Mouse (Mus musculus) midbrain, embryonic 16.5 days (tissue): Measurements from ENCODE around the gene Vav3. TPM values are rescaled to one million over a fixed set of nuclear protein-coding genes. Genes with fewer than 3 reads are reported as not detected.
A peak's percentile ranks its signal among the peaks of the same experiment; 100 is the strongest.

ENCODE experiments used
- ATAC-seq: fragments of 200-750 bp; cut with Nextera tagmentation; 2 replicates; pipeline ENCODE4 v1.8.0; 2017; ENCODE audit warnings: moderate TSS enrichment
- H3K27ac ChIP-seq: fragments of 300-500 bp; sonication (generic); 2 replicates; pipeline ENCODE4 v1.5.1; 2014; ENCODE audit warnings: mild to moderate bottlenecking, low read length, mixed read lengths
- H3K27me3 ChIP-seq: fragments of 300-500 bp; sonication (generic); 2 replicates; pipeline ENCODE4 v1.6.1; 2014; ENCODE audit warnings: low read depth, low read length, mixed read lengths; ENCODE audit not compliant: control insufficient read depth, insufficient read depth
- H3K36me3 ChIP-seq: fragments of 300-500 bp; sonication (generic); 2 replicates; pipeline ENCODE4 v1.6.1; 2014; ENCODE audit warnings: mild to moderate bottlenecking, low read length, moderate library complexity, mixed read lengths; ENCODE audit not compliant: control insufficient read depth, insufficient read depth
- H3K4me1 ChIP-seq: fragments of 300-500 bp; sonication (generic); 2 replicates; pipeline ENCODE4 v1.6.1; 2014; ENCODE audit warnings: mild to moderate bottlenecking, low read length, mixed read lengths; ENCODE audit not compliant: control insufficient read depth, insufficient read depth
- H3K4me2 ChIP-seq: fragments of 300-500 bp; sonication (generic); 2 replicates; pipeline ENCODE4 v1.6.1; 2014; ENCODE audit warnings: mild to moderate bottlenecking, low read length, mixed read lengths
- H3K4me3 ChIP-seq: fragments of 300-500 bp; sonication (generic); 2 replicates; pipeline ENCODE4 v1.5.1; 2014; ENCODE audit warnings: low read depth, mild to moderate bottlenecking, low read length, moderate library complexity, mixed read lengths
- H3K9ac ChIP-seq: fragments of 300-500 bp; sonication (generic); 2 replicates; pipeline ENCODE4 v1.6.1; 2014; ENCODE audit warnings: low read depth, low read length, mixed read lengths
- H3K9me3 ChIP-seq: fragments of 300-500 bp; sonication (generic); replicated peaks from 2 replicates; pipeline ENCODE4 v1.6.1; 2014; ENCODE audit warnings: mild to moderate bottlenecking, low read length, mixed read lengths; ENCODE audit not compliant: control insufficient read depth, poor library complexity, severe bottlenecking
- WGBS: fragments of 180-500 bp; shearing (Covaris S2); extraction: QIAGEN DNeasy Blood & Tissue Kit; methylation state at CpG from one replicate; pipeline ENCODE4 v1.1.7; 2014; 5-methylcytosine and 5-hydroxymethylcytosine counted together
- polyA plus RNA-seq: library from polyadenylated mRNA; unstranded; fragments of >200 nt; fragmentation: Nextera tagmentation; extraction: Ambion mirVana; gene quantifications from 2 replicates; pipeline ENCODE4 v1.2.1, GENCODE M21; 2015

The Vav3 gene
- polyA plus RNA-seq, 1 experiment from 2014 or later, result 18.9 TPM

DNA sequence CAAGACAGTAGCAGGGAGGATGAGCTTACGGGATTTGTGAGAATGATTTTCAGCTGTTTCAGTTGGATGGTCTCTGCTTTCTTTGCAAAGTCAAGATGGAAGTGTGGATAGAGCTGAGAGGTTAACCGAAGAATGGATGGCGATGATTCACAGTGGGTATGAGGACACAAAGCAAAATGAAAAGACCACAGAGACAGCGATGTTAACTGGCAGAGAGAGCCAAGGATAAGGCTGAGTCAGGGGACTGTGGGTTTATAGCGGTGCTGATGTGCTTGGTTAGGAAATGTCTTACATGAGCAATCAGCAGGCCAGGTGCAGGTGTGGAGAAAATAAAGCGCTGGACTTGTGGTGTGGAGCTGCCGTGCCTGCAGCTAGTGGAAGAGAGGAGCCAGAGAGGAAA lies 371.3 kb downstream of the Vav3 start:
- no peaks in the 10 kb centered on the region for H3K9me3 ChIP-seq

DNA sequence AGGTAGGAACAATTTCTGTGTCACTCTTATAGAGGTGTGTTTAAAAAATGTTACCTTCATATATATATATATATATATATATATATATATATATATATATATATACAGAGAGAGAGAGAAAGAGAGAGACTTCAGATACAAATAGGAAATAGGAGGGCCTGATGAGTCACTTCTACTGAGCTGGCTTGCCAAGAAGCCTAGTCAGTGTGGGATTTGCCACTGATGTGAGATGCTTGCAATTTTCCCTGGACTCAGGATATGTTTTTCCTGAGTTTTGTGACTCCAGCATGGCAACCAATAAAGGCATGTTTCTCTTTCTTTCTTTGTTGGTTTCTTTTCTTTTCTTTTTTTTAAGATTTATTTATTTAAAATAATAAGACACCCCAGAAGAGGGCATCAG lies 374.0 kb downstream of the Vav3 start:
- no peak overlapping the region for H3K4me2 ChIP-seq
- no peak for ATAC-seq
- H3K9me3 ChIP-seq, result no peaks in the 10 kb centered on the region

More for the DNA sequence above, 371.3 kb downstream of the Vav3 start:
- Histone ChIP-seq H3K9ac (no peak overlapping the region), H3K4me3 (no peak overlapping the region), H3K27ac (no peak overlapping the region), H3K4me1 (no peaks in the 10 kb centered on the region), H3K36me3 (no peaks in the 10 kb centered on the region), H3K4me2 (no peak overlapping the region), H3K27me3 (no peaks in the 10 kb centered on the region)
- no peak for ATAC-seq
- WGBS, result 90% methylated on average over 7 of the region's 7 CpGs

DNA sequence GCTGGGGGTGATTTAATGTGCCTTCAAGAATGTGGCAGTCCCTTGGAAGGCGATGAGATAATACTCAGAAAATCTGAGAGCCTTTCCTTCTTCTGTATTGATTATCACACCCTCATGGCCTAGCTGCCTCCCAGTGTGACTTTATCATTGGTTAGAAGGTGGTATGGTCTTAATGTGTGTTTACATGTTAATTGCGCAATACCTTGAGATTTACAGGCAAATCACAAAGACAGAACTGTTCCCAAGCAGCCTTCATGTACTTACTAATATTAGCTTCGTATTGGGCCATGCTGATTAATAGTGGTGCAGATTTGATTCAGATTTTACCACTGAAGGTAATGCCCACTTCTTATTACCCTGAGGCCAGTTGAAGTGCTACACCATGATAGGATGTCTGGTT lies 381.3 kb downstream of the Vav3 start:
- 96% methylated on average over 3 of the region's 3 CpGs for WGBS
- H3K9me3 ChIP-seq, result no peaks in the 10 kb centered on the region

More for the DNA sequence above, 374.0 kb downstream of the Vav3 start:
- H3K27ac ChIP-seq, result no peak overlapping the region
- no peaks in the 10 kb centered on the region for H3K4me1 ChIP-seq
- no peak overlapping the region for H3K4me3 ChIP-seq
- H3K9ac ChIP-seq, result no peak overlapping the region
- no peaks in the 10 kb centered on the region for H3K36me3 ChIP-seq
- no peaks in the 10 kb centered on the region for H3K27me3 ChIP-seq

DNA sequence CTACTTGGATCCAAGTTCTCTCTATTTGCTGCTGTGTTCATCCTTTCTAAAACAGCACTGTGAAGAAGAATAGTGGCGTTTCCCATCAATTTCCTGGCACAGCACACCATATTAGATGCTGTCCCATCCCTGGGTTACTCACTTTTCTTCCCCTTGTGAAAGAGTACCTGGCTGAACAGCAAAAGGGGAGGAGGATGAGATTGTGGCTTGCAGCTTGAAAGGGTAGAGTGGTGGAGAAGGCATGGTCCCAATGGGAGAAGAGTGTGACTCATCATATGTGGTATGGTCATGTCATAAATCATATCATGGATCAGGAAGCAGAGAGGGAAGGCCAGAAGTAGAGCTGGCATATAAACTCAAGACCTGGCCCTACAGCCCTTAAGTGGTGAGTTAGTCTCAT lies 386.3 kb downstream of the Vav3 start:
- H3K4me1 ChIP-seq, result no peaks in the 10 kb centered on the region; the same call in 1 of the 2 replicates
- no peak overlapping the region for H3K27ac ChIP-seq
- WGBS, result 74% methylated on average over 1 of the region's 1 CpGs
- H3K9ac ChIP-seq, result no peak overlapping the region
- no peaks in the 10 kb centered on the region for H3K36me3 ChIP-seq
- H3K4me3 ChIP-seq, result no peak overlapping the region
- no peak for ATAC-seq
- no peaks in the 10 kb centered on the region for H3K9me3 ChIP-seq
- no peaks in the 10 kb centered on the region for H3K27me3 ChIP-seq
- H3K4me2 ChIP-seq, result no peak overlapping the region

More for the DNA sequence above, 381.3 kb downstream of the Vav3 start:
- Histone ChIP-seq H3K27ac (no peak overlapping the region), H3K27me3 (no peaks in the 10 kb centered on the region), H3K4me2 (no peak overlapping the region), H3K4me3 (no peak overlapping the region), H3K9ac (no peak overlapping the region), H3K4me1 (no peaks in the 10 kb centered on the region), H3K36me3 (no peaks in the 10 kb centered on the region)
- ATAC-seq, result no peak

DNA sequence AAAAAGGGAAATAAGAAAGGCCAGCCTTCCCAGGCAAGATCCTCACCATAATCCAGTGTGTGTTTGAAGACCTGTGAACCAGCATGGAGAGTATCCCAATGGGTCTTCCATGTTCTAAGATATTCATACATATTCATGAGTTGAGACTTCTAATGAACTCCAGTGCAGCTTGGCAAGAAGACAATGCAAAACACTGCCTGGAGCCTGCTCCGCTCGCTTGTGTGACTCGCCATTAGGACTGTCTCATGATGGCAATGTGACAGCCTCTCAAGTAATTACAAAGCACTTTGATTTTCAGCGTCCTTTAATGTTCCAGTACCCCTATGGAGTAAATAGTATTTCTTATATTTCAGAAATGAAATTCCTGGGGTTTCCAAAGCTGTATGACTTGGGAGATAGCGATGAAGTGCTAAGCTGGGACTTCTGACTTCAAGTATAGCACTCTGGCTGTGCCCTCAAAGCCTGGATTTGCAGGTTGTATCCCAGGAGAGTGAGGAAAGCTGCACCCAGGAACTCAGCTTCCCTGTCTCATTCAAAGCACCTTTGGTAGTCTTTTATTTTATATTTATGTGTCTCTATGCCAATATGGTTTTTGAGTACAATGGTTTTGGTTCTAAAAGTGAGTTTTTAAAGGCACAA lies 391.3 kb downstream of the Vav3 start:
- ATAC-seq, result peak; percentile 83
- Histone ChIP-seq H3K4me2 (no peak overlapping the region), H3K4me3 (no peak overlapping the region), H3K9me3 (no peaks in the 10 kb centered on the region), H3K27ac (peak overlapping the region; percentile 44), H3K36me3 (no peaks in the 10 kb centered on the region), H3K27me3 (no peaks in the 10 kb centered on the region), H3K9ac (no peak overlapping the region), H3K4me1 (peaks cover 8% of the 10 kb centered on the region)
- 16% methylated on average over 5 of the region's 5 CpGs for WGBS

DNA sequence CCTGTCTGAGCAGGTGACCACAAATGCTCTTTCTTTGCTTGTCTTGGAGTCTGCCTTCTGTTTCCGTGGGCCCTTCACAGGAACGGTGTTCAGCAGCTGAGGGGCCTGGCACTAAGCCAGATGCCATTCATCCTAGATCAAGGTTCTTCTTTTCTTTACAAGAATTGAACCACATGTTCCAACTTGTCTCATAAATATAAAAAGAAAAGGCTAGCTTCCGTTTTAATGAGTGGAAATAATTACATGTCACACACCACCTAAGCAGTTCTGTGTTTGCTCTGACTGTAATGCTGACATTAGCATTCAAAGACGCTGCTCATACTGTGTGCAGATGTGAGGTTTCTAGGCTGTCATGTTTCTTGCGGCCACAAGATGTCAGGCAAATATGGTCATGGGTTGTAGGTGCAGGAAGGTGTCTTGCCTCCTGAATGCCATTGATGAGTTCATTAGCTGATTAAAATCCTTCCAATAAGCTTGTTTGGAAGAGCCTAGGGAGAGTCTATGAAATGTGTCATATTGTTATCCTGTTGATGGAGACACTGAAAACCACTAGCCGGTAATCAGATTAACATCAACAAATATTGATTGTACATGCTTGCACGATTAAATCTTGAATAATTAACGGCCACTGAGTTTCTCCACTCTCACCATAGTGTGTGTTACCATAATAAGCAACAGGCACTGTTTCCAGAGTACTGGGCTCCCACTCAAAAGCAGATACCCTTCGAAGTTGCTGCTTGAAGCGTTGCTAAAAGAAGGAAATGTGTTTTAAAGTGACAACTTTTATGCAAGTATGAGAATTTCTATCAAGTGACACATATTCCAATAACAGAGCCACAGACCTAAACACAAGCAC lies 392.1 kb downstream of the Vav3 start:
- peak overlapping the region; percentile 44; the same call in 1 of the 2 replicates for H3K27ac ChIP-seq
- WGBS, result 36% methylated on average over 10 of the region's 10 CpGs
- H3K27me3 ChIP-seq, result no peaks in the 10 kb centered on the region
- H3K4me2 ChIP-seq, result no peak overlapping the region
- H3K4me3 ChIP-seq, result no peak overlapping the region
- no peak overlapping the region for H3K9ac ChIP-seq
- H3K9me3 ChIP-seq, result no peaks in the 10 kb centered on the region
- peak; percentile 94 for ATAC-seq
- H3K36me3 ChIP-seq, result no peaks in the 10 kb centered on the region
- peaks cover 8% of the 10 kb centered on the region for H3K4me1 ChIP-seq

Other genes starting within 250 kb of the Vav3 start
- gene Slc25a24, start 217.5 kb upstream of the Vav3 start, polyA plus RNA-seq, result 4.3 and 5.2 TPM in 2 replicates